Mouse (Mus musculus) hindlimb bud, embryonic 11.5 days (tissue): ENCODE results near the gene Paqr6.
A peak's percentile ranks its signal among the peaks of the same experiment; 100 is the strongest.

Experiments
- DNase-seq: peaks from one replicate; pipeline ENCODE4 v3.0.0-alpha.2; 2012; ENCODE audit warnings: low read depth, low spot score; ENCODE audit errors: extremely low spot score

The Paqr6 gene

DNA sequence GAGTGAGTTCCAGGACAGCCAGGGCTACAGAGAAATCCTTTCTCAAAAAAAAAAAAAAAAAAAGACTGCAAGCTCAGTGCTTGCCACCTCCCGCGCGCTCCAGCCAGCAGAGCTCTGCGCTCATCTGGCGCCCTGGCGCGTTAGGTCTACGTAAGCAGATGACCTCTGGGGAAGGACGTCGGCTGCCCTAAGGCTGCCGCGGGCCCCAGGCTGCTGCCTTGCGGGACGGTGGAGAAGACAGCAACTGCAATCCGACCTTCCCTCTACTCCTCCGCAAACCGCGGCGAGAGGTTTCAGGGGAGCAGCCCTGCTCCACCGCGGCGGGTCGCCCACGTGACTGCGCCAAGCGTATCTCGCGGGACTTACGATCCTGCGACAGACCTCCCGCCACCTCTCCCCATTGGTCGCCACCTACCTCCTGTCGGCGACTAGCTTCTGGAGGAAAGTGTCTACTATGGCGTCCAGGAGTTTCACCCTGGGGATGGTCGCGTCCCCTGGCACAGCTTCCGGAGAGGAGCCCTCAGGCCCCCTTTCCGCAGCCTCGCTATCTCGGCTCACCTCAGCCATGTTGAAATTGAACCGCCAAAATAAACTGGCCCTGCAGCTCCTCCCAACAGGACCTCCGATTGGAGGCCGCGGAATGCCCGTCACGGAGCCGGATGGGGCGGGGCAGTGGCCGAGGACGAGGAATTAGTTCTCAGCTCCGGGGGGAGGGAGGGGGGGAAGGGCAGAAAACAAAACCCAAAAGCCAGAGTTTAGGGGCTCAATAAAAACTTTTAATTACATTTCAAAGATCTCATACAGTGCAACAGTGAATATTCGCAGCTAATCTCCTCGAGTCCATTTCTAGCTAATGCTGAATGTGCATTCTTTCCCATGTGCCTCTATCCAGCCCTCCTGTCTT, 45.6 kb downstream of the Paqr6 start, which contains the start of gene Pmf1:
Gene Pmf1 (minus strand): TSS at position 591 of the 904 bp plus-strand sequence.
- peak; percentile 72 for DNase-seq

DNA sequence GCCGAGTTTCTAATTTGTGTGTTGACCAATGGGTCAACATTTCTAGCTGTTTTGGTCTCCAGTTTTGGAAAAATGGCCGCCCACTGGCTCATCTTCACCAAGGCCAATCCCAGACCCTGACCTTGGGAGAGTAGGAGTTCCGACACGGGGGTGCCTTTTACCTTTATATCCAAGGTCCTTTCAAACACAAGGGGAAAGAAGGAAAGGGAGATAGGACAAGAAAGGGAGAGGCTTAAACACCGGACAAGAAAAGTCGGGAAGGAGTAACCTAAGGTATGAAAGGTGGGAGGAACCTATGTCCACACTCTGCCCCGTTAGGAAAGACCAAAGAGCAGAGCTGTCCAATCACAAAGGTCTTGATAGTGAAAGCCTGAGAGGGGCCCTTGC, 46.3 kb downstream of the Paqr6 start:
- DNase-seq: no peak

DNA sequence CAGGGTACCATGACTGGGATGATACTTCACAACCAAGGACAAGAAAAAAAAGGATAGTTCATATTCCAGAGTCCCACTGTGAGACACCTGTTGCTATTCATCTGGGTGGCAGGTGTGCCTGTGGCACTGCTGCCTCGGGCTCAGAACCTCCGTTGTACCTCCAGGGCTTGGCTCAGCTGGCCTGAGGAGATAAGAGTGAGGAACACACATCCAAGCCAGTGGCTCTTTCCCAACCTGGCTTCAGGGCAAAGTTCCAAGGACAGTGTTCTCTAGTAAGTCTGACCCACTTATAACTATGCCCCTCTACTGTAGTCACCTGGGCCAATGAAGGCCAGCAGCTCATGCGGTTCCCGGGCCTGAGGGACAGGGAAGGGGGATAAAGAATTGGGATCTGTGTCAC, 47.3 kb downstream of the Paqr6 start:
- no peak for DNase-seq

DNA sequence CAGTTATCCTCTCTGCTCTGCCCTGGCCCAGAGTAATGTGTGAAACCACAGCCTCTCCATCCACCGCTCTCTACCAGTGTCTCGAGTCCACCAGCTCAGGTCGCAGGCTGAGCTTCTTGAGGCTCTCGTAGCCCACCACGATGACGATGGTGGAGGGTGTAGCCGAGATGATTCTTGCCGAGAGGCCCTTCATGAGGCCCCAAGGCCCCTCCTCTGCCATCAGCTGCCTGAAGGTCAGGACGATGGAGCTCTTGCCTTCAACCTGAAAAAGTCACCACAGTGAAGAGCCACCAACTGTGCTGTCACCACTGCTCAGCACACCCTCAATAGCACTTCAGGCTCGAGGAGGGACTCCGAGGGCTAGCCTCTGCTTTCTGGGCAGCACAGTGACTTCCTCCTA, 48.3 kb downstream of the Paqr6 start:
- no peak for DNase-seq

DNA sequence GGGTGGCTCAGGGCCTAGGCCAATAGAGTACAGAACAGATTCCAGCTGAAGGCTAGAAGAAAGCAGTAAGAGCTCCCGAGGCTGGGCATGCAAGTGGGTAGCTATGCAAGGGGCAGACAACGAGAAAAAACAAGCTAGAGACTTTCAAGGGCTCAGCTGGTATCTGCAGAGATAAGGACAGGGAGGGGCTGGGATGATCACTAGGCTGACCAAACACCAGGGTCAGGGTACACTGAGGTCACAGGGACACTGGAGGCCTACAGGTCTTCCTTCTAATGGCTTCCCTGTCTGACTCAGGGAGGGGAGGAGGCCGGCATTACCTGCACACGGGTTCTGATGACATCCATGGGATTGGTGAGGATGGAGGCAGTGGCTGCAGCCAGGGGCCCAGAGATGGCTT, 51.3 kb downstream of the Paqr6 start:
- no peak for DNase-seq

DNA sequence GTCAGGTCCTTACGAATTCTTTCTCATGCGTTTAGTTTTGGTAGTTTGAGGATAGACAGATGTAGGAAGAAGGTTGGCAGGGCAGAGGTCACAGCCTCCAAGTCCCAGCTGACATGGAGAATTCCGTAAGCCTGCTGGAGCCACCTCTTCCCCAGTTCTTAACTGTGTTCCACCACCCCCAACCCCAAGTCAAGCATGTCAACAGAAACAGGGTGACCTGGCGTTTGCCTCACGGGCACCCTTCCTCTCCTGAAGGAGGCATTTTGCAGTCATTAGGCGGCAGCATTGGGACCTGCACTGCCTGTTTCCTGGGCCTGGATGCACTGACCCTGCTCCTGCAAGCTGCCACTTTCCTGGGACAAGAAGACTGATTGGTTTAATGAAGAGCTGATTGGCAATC, 53.6 kb downstream of the Paqr6 start:
- DNase-seq: no peak
